Mouse (Mus musculus) CH12.LX (cell line): ENCODE measurements around the gene Bach2. TPM values are rescaled to one million over a fixed set of nuclear protein-coding genes. Genes with fewer than 3 reads are reported as not detected.

Experiments used
- DNase-seq: peaks from one replicate; pipeline ENCODE4 v3.0.0-alpha.2; 2013; ENCODE audit errors: extremely low read depth
- H3K27ac ChIP-seq: 2 replicates; pipeline ENCODE4 v1.5.1; 2012; ENCODE audit warnings: low read depth, mild to moderate bottlenecking, control low read depth, moderate library complexity; ENCODE audit not compliant: insufficient read depth
- H3K27me3 ChIP-seq: replicated peaks from 2 replicates; pipeline ENCODE3; 2012; ENCODE audit warnings: inconsistent platforms
- H3K36me3 ChIP-seq, 2 experiments: replicated peaks in 1 of 2; 2 replicates each; pipeline versions ENCODE3 to v1.6.1; 2012; ENCODE audit warnings: inconsistent platforms in 1 of 2, low read length in 1 of 2, mild to moderate bottlenecking in 1 of 2, mixed read lengths in 1 of 2, moderate library complexity in 1 of 2; ENCODE audit not compliant: control insufficient read depth in 1 of 2, insufficient read depth in 1 of 2
- H3K4me1 ChIP-seq, 2 experiments: 2 replicates each; pipeline ENCODE4 v1.6.1; 2012; ENCODE audit warnings: inconsistent platforms in 1 of 2, moderate library complexity in 1 of 2; ENCODE audit not compliant: insufficient read depth in 2 of 2, control insufficient read depth in 1 of 2
- H3K4me2 ChIP-seq: 2 replicates; pipeline ENCODE4 v1.6.1; 2012; ENCODE audit warnings: low read depth, mild to moderate bottlenecking, control low read depth; ENCODE audit not compliant: poor library complexity, insufficient read depth, severe bottlenecking
- H3K4me3 ChIP-seq, 3 experiments: fragments of 150-350 bp in 1 of 3; sonication (generic) in 1 of 3; replicated peaks in 1 of 3; 2 replicates each; pipeline versions ENCODE3 to v1.5.1; 2011 to 2012; ENCODE audit warnings: low read depth in 2 of 3, low read length in 2 of 3, mild to moderate bottlenecking in 2 of 3, moderate library complexity in 2 of 3, control low read depth in 1 of 3, improper control_type of control experiment in 1 of 3, inconsistent platforms in 1 of 3, mixed read lengths in 1 of 3; ENCODE audit not compliant: poor library complexity in 1 of 3
- H3K79me2 ChIP-seq: replicated peaks from 2 replicates; pipeline ENCODE4 v1.6.1; 2012; ENCODE audit warnings: mild to moderate bottlenecking, moderate library complexity; ENCODE audit not compliant: control insufficient read depth, poor library complexity, insufficient read depth, severe bottlenecking; ENCODE audit errors: extremely low read depth
- H3K9ac ChIP-seq: 2 replicates; pipeline ENCODE4 v1.6.1; 2012; ENCODE audit warnings: low read depth, mild to moderate bottlenecking, control low read depth, moderate library complexity; ENCODE audit not compliant: insufficient read depth
- H3K9me3 ChIP-seq: replicated peaks from 2 replicates; pipeline ENCODE3; 2012; ENCODE audit warnings: low read length, inconsistent platforms, mixed read lengths
- CHD1 ChIP-seq: IDR thresholded peaks from 2 replicates; pipeline ENCODE4 v1.6.1; 2012; ENCODE audit warnings: low read depth, low read length, improper control_type of control experiment, inconsistent platforms
- EP300 ChIP-seq: IDR thresholded peaks from 2 replicates; pipeline ENCODE4 v1.6.1; 2011; ENCODE audit warnings: low read length, improper control_type of control experiment
- ETS1 ChIP-seq: conservative IDR thresholded peaks from 2 replicates; pipeline ENCODE4 v1.6.1; 2012; ENCODE audit warnings: low read depth, mild to moderate bottlenecking, inconsistent platforms, low read length, improper control_type of control experiment, moderate library complexity
- GABPA ChIP-seq: IDR thresholded peaks from 2 replicates; pipeline ENCODE4 v1.6.1; 2012; ENCODE audit warnings: low read depth, low read length, improper control_type of control experiment, inconsistent platforms; ENCODE audit not compliant: insufficient replicate concordance
- IRF4 ChIP-seq: IDR thresholded peaks from 2 replicates; pipeline ENCODE4 v1.6.1; 2014; ENCODE audit warnings: low read depth, mild to moderate bottlenecking, inconsistent platforms, low read length, improper control_type of control experiment
- JUN ChIP-seq: IDR thresholded peaks from 2 replicates; pipeline ENCODE4 v1.6.1; 2011; ENCODE audit warnings: low read depth, mild to moderate bottlenecking, low read length, improper control_type of control experiment, moderate library complexity; ENCODE audit not compliant: insufficient read depth
- JUND ChIP-seq: conservative IDR thresholded peaks from 2 replicates; pipeline ENCODE4 v1.6.1; 2011; ENCODE audit warnings: low read depth, low read length, improper control_type of control experiment
- MAFK ChIP-seq: IDR thresholded peaks from 2 replicates; pipeline ENCODE4 v1.6.1; 2011; ENCODE audit warnings: low read length, improper control_type of control experiment; ENCODE audit not compliant: insufficient replicate concordance
- MAX ChIP-seq: IDR thresholded peaks from 2 replicates; pipeline ENCODE4 v1.6.1; 2011; ENCODE audit warnings: low read length, improper control_type of control experiment
- MAZ ChIP-seq: IDR thresholded peaks from 2 replicates; pipeline ENCODE4 v1.6.1; 2012; ENCODE audit warnings: low read depth, mild to moderate bottlenecking, inconsistent platforms, low read length, improper control_type of control experiment, moderate library complexity
- MEF2A ChIP-seq: IDR thresholded peaks from 2 replicates; pipeline ENCODE4 v1.6.1; 2014; ENCODE audit warnings: low read depth, mild to moderate bottlenecking, inconsistent platforms, low read length, improper control_type of control experiment, borderline replicate concordance
- MXI1 ChIP-seq: IDR thresholded peaks from 2 replicates; pipeline ENCODE4 v1.6.1; 2011; ENCODE audit warnings: mild to moderate bottlenecking, low read depth, low read length, improper control_type of control experiment
- NRF1 ChIP-seq: IDR thresholded peaks from 2 replicates; pipeline ENCODE4 v1.6.1; 2014; ENCODE audit warnings: low read depth, mild to moderate bottlenecking, inconsistent platforms, low read length, improper control_type of control experiment, moderate library complexity
- PAX5 ChIP-seq: IDR thresholded peaks from 2 replicates; pipeline ENCODE4 v1.6.1; 2012; ENCODE audit warnings: low read length, inconsistent platforms, mixed read lengths
- POLR2AphosphoS2 ChIP-seq: IDR thresholded peaks from 2 replicates; pipeline ENCODE4 v1.6.1; 2011; ENCODE audit warnings: low read depth, low read length, improper control_type of control experiment
- RAD21 ChIP-seq: IDR thresholded peaks from 2 replicates; pipeline ENCODE4 v1.6.1; 2011; ENCODE audit warnings: low read depth, mild to moderate bottlenecking, low read length, improper control_type of control experiment, moderate library complexity
- RCOR1 ChIP-seq: conservative IDR thresholded peaks from 2 replicates; pipeline ENCODE4 v1.6.1; 2012; ENCODE audit warnings: low read depth, mild to moderate bottlenecking, inconsistent platforms, low read length, improper control_type of control experiment
- SIN3A ChIP-seq: IDR thresholded peaks from 2 replicates; pipeline ENCODE4 v1.6.1; 2012; ENCODE audit warnings: low read length, improper control_type of control experiment, inconsistent platforms
- TBP ChIP-seq: conservative IDR thresholded peaks from 2 replicates; pipeline ENCODE4 v1.6.1; 2011; ENCODE audit warnings: low read depth, low read length, improper control_type of control experiment
- TCF12 ChIP-seq: IDR thresholded peaks from 2 replicates; pipeline ENCODE4 v1.6.1; 2014; ENCODE audit warnings: low read depth, mild to moderate bottlenecking, inconsistent platforms, low read length, improper control_type of control experiment
- UBTF ChIP-seq: IDR thresholded peaks from 2 replicates; pipeline ENCODE4 v1.6.1; 2012; ENCODE audit warnings: low read depth, mild to moderate bottlenecking, inconsistent platforms, low read length, improper control_type of control experiment, moderate library complexity
- USF1 ChIP-seq: IDR thresholded peaks from 2 replicates; pipeline ENCODE4 v1.6.1; 2014; ENCODE audit warnings: low read depth, mild to moderate bottlenecking, inconsistent platforms, low read length, improper control_type of control experiment
- USF2 ChIP-seq: conservative IDR thresholded peaks from 2 replicates; pipeline ENCODE4 v1.6.1; 2011; ENCODE audit warnings: low read depth, low read length, improper control_type of control experiment
- ZC3H11A ChIP-seq: IDR thresholded peaks from 2 replicates; pipeline ENCODE4 v1.6.1; 2012; ENCODE audit warnings: low read depth, mild to moderate bottlenecking, inconsistent platforms, low read length, improper control_type of control experiment
- dilution Hi-C: fragments of 300-500 bp; cut with MboI; formaldehyde crosslinking; loops from 2 replicates; pipeline ENCODE4 v1.14.3; 2020; ENCODE audit warnings: low sequenced_read_pairs; ENCODE audit not compliant: extremely low pct_unique_long_range_greater_than_20kb, extremely low pct_ligation_motif_present
- in situ Hi-C: fragments of 300-500 bp; cut with MboI; formaldehyde crosslinking; loops from 3 replicates; pipeline ENCODE4 v1.14.3; 2019; ENCODE audit warnings: low sequenced_read_pairs, low pct_ligation_motif_present, low pct_unique_long_range_greater_than_20kb, mixed read lengths
- polyA plus RNA-seq: library from polyadenylated mRNA; unstranded; fragments of >175 nt; gene quantifications from 2 replicates; pipeline ENCODE4 v1.2.1, GENCODE M21; 2012; ENCODE audit warnings: low read depth; ENCODE audit not compliant: insufficient read length
- total RNA-seq, 2 experiments: library from RNA; depleted of rRNA; stranded (reverse); fragments of 300-350 nt in 1 of 2; fragments of >200 nt in 1 of 2; gene quantifications; 2 replicates each; pipeline ENCODE4 v1.2.3; 2012 to 2014

Bach2 gene
- total and polyA plus RNA-seq, 3 experiments = 0.11 TPM; not detected in 2

- no peak for TF ChIP-seq POLR2AphosphoS2
- TF ChIP-seq, all 38 proteins: peak for 0
These were observed 26.3 kb downstream of the Bach2 start (continued) for GRCm38 (mm10) chr4:32264892-32265291.

- Histone ChIP-seq H3K27ac (no peak overlapping the region), H3K27me3 (no peaks in the 10 kb centered on the region), H3K9ac (no peak overlapping the region), H3K4me2 (no peak overlapping the region), H3K79me2 (no peaks in the 10 kb centered on the region), H3K9me3 (no peaks in the 10 kb centered on the region), H3K4me3 (no peak overlapping the region), H3K4me1 (no peaks in the 10 kb centered on the region), H3K36me3 (no peaks in the 10 kb centered on the region)
- TF ChIP-seq RCOR1 = no peak
- no peak for TF ChIP-seq USF2
- TF ChIP-seq MAZ = no peak
- no peak for TF ChIP-seq GABPA
- TF ChIP-seq MXI1 = no peak
- TF ChIP-seq JUN = no peak
- TF ChIP-seq ETS1 = no peak
- no peak for TF ChIP-seq MEF2A
- no peak for TF ChIP-seq MAX
- in situ Hi-C loops (no loop called here), dilution Hi-C loops (no loop called here)
- DNase-seq = no peak
These were observed 28.1 kb downstream of the Bach2 start for GRCm38 (mm10) chr4:32266731-32267130.

- Histone ChIP-seq H3K4me1 (no peaks in the 10 kb centered on the region), H3K4me2 (no peak overlapping the region), H3K79me2 (no peaks in the 10 kb centered on the region), H3K27me3 (no peaks in the 10 kb centered on the region)
- dilution Hi-C loops = no loop called here
- TF ChIP-seq MEF2A = no peak
- TF ChIP-seq, all 38 proteins: peak for 0
- no peaks in the 10 kb centered on the region for H3K36me3 ChIP-seq
- DNase-seq = no peak
- no peak overlapping the region for H3K9ac ChIP-seq
- in situ Hi-C loops = no loop called here
- H3K9me3 ChIP-seq = no peaks in the 10 kb centered on the region
- H3K4me3 ChIP-seq = no peak overlapping the region
- H3K27ac ChIP-seq = no peak overlapping the region
These were observed 29.4 kb downstream of the Bach2 start for GRCm38 (mm10) chr4:32268042-32268441.

GRCm38 (mm10) chr4:32272398-32272797, 33.8 kb downstream of the Bach2 start:
- no peak for DNase-seq
- no peaks in the 10 kb centered on the region for H3K79me2 ChIP-seq
- dilution Hi-C loops = no loop called here
- H3K9ac ChIP-seq = no peak overlapping the region
- H3K9me3 ChIP-seq = no peaks in the 10 kb centered on the region
- H3K4me1 ChIP-seq = peaks cover 0 to 4% of the 10 kb centered on the region in 2 experiments; a peak in 1 of 4 replicates
- no peak overlapping the region for H3K4me3 ChIP-seq
- H3K27me3 ChIP-seq = no peaks in the 10 kb centered on the region
- H3K27ac ChIP-seq = no peak overlapping the region
- no peaks in the 10 kb centered on the region for H3K36me3 ChIP-seq
- in situ Hi-C loops = no loop called here
- no peak overlapping the region for H3K4me2 ChIP-seq
- no peak for TF ChIP-seq PAX5
- no peak for TF ChIP-seq SIN3A
- no peak for TF ChIP-seq RAD21
- TF ChIP-seq POLR2AphosphoS2 = no peak
- TF ChIP-seq IRF4 = no peak
- no peak for TF ChIP-seq MAFK
- TF ChIP-seq ZC3H11A = no peak
- no peak for TF ChIP-seq TBP
- no peak for TF ChIP-seq MXI1
- TF ChIP-seq EP300 = no peak
- no peak for TF ChIP-seq UBTF
- no peak for TF ChIP-seq USF1
- TF ChIP-seq CHD1 = no peak
- TF ChIP-seq TCF12 = no peak
- no peak for TF ChIP-seq MAX
- no peak for TF ChIP-seq JUND
- no peak for TF ChIP-seq MEF2A
- no peak for TF ChIP-seq NRF1
